Mouse (Mus musculus): ENCODE measurements around the gene Plagl2. TPM values are rescaled to one million over a fixed set of nuclear protein-coding genes. Genes with fewer than 3 reads are reported as not detected.

Plagl2 gene
- polyA plus RNA-seq, 1 experiment from 2014 or later = 10.8 TPM

DNA sequence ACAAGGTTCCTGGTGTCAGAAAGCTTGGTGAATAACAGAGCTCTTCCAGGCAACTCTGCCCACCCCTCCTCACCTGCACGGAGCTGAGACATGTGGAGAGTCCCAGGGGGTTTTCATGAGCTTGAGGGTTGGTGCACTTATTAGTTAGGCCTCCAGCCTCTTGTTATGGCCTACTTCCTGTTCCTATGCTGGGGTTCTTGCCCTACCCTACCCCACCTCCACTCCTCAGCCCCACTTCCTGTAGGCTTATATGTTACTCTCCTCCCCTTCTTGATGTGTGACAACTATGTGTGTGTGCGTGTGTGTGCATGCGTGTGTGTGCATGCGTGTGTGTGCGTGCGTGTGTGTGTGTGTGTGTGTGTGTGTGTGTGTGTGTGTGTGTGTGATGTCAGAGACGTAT is 21.8 kb upstream of the Plagl2 start:
- no peak overlapping the region for H3K9ac ChIP-seq (replicated peaks)
- no peak overlapping the region for H3K4me3 ChIP-seq (replicated peaks)
- no peak overlapping the region for H3K27ac ChIP-seq
- WGBS = 95% methylated on average over 7 of the region's 7 CpGs
- no peaks in the 10 kb centered on the region for H3K9me3 ChIP-seq
- H3K4me1 ChIP-seq (replicated peaks) = no peaks in the 10 kb centered on the region
- no peaks in the 10 kb centered on the region for H3K27me3 ChIP-seq
- H3K4me2 ChIP-seq (replicated peaks) = no peak overlapping the region
- H3K36me3 ChIP-seq = peaks cover 75% of the 10 kb centered on the region
- no peak for ATAC-seq

DNA sequence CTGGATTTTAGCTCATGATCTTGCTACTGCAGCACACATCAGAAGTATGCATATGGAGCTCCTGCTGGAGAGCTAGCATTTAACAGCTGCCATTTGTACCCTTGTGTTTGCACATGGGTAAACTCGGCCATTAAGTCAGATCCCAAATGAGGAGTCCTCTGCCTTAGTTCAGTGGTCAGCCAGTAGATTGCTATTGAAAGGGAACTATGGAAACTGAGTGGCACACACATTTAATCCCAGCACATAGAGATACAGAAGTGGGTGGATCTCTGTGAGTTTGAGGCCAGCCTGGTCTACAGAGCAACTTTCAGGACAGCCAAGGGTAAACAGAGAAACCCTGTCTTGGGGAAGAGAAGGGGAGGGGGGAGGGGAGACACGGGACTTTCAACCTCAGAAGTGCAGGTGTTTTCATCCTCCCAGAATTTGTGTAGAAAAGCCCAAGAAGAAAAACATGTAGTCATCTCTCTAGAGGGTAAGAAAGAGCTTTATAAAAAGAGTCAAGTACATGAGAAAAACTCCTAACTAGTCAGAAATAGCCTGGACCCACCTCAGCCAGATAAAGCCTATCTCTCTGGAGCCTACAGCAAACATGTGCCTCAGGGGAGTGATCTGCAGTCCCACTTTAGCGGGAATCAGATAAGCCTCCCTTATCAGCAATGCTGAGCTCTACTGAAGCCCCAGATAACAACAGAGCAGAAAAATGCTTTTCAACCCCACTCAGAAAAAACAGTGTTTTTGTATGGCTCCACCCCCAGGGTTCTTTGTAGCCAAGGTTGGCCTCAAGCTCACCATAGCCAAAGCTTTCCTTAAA is 18.8 kb upstream of the Plagl2 start:
- Histone ChIP-seq H3K9ac (replicated peaks) (no peak overlapping the region), H3K36me3 (peaks cover 52% of the 10 kb centered on the region), H3K27ac (no peak overlapping the region), H3K9me3 (no peaks in the 10 kb centered on the region), H3K4me1 (replicated peaks) (no peaks in the 10 kb centered on the region), H3K27me3 (no peaks in the 10 kb centered on the region), H3K4me2 (replicated peaks) (no peak overlapping the region), H3K4me3 (replicated peaks) (no peak overlapping the region)
- ATAC-seq = no peak
- 77% methylated on average over 3 of the region's 3 CpGs for whole genome bisulfite sequencing

DNA sequence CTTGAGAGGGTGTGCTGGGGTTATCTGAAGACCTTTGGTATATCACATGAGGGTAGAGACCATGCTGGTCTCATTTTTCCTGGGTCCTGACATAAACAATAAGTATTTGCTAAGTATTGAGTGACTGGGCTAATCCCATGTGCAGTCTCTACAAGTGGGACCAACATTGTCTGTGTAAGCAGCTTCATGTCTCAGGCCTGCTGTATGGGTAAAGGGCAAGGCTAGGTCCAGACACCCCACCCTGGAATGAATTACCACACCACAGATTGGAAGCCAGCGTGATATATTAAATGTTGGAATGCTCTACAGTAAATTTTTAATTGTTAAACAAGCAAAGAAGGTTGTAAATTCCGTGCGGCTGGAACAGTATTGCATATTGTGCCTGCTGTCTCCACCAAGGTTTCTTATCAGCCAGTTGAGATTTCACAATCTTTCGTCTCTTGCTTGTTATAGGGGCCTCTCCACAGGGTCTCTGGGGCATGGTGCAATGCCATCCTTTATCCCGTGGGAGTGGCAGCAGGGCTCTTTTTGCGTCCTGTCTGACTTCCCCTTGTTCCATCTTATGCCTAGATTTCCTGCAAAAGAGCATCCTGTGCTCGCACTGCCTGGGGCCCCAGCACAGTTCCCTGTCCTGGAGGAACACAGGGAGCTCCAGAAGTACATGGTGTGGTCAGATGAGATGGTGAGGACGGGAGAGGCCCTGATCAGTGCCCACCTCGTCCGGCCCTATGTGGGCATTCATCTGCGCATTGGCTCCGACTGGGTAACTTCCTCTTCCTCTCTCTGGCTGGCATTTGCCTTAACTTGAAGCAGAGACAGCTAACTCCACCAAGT is 18.0 kb upstream of the Plagl2 start:
- no peaks in the 10 kb centered on the region for H3K4me1 ChIP-seq (replicated peaks)
- WGBS = 90% methylated on average over 12 of the region's 12 CpGs
- no peak overlapping the region for H3K4me3 ChIP-seq (replicated peaks)
- no peaks in the 10 kb centered on the region for H3K9me3 ChIP-seq
- H3K27ac ChIP-seq = no peak overlapping the region
- no peak overlapping the region for H3K9ac ChIP-seq (replicated peaks)
- peaks cover 44% of the 10 kb centered on the region for H3K36me3 ChIP-seq
- no peak for ATAC-seq
- no peaks in the 10 kb centered on the region for H3K27me3 ChIP-seq
- no peak overlapping the region for H3K4me2 ChIP-seq (replicated peaks)

DNA sequence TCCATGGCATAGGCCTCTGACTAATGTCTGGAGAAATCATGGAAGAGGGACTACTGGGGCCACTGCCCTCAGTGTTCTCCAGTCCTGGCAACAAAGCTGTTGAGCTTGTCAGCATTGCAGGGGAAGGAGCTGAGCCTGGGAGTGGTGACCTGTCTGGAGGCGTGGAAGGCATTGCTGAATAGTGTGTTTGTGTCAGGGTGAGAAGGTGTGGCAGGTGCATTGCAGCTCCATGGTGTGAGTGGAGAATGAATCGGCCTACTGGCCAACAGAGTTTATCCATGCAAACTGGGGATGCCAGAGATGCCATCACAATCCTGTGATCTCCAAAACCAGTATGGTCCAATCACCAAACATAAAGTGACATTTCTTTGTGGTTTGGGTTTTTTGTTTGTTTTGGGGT is 15.4 kb upstream of the Plagl2 start:
- no peak for ATAC-seq
- Histone ChIP-seq H3K4me3 (replicated peaks) (no peak overlapping the region), H3K9ac (replicated peaks) (no peak overlapping the region), H3K27ac (no peak overlapping the region), H3K36me3 (peaks cover 39% of the 10 kb centered on the region), H3K4me1 (replicated peaks) (no peaks in the 10 kb centered on the region), H3K4me2 (replicated peaks) (no peak overlapping the region), H3K9me3 (no peaks in the 10 kb centered on the region), H3K27me3 (no peaks in the 10 kb centered on the region)
- WGBS = 81% methylated on average over 2 of the region's 2 CpGs

- no peak for ATAC-seq
- no peak overlapping the region for H3K27ac ChIP-seq
- H3K9me3 ChIP-seq = no peaks in the 10 kb centered on the region
- peaks cover 56% of the 10 kb centered on the region for H3K36me3 ChIP-seq
- H3K4me2 ChIP-seq (replicated peaks) = no peak overlapping the region
- H3K9ac ChIP-seq (replicated peaks) = no peak overlapping the region
- 0 out of 2 replicates have a peak, but pooled peaks cover 4% of the 10 kb centered on the region for H3K4me1 ChIP-seq (replicated peaks)
- no peak overlapping the region for H3K4me3 ChIP-seq (replicated peaks)
- no peaks in the 10 kb centered on the region for H3K27me3 ChIP-seq
- WGBS = 96% methylated on average over 5 of the region's 5 CpGs
Observed at GRCm38 (mm10) chr2:153249751-153250150, 8.5 kb upstream of the Plagl2 start.

GRCm38 (mm10) chr2:153242156-153242555 is 930 bp upstream of the Plagl2 start:
- H3K9ac ChIP-seq (replicated peaks) = peak overlapping the region; percentile 99
- 71% methylated on average over 6 of the region's 6 CpGs for WGBS
- H3K4me2 ChIP-seq (replicated peaks) = peak overlapping the region; percentile 94
- peaks cover 58% of the 10 kb centered on the region for H3K4me1 ChIP-seq (replicated peaks)
- no peaks in the 10 kb centered on the region for H3K9me3 ChIP-seq
- no peak for ATAC-seq
- H3K27me3 ChIP-seq = no peaks in the 10 kb centered on the region
- H3K27ac ChIP-seq = no peak overlapping the region
- H3K4me3 ChIP-seq (replicated peaks) = peak overlapping the region; percentile 97
- peaks cover 18% of the 10 kb centered on the region; the same call in 1 of the 2 replicates for H3K36me3 ChIP-seq

- Histone ChIP-seq H3K4me3 (replicated peaks) (peak overlapping the region; percentile 97), H3K9ac (replicated peaks) (peak overlapping the region; percentile 99), H3K9me3 (no peaks in the 10 kb centered on the region), H3K4me1 (replicated peaks) (peaks cover 60% of the 10 kb centered on the region), H3K27me3 (no peaks in the 10 kb centered on the region), H3K27ac (peak overlapping the region; percentile 89), H3K36me3 (peaks cover 17% of the 10 kb centered on the region), H3K4me2 (replicated peaks) (peak overlapping the region; percentile 94)
- under 1% methylated on average over 33 of the region's 33 CpGs for WGBS
- peak; percentile 53 for ATAC-seq
Observed at GRCm38 (mm10) chr2:153240701-153241235, 458 bp downstream of the Plagl2 start.

- peaks cover 55% of the 10 kb centered on the region for H3K4me1 ChIP-seq (replicated peaks)
- H3K4me3 ChIP-seq (replicated peaks) = peak overlapping the region; percentile 97
- no peaks in the 10 kb centered on the region for H3K9me3 ChIP-seq
- WGBS = 1% methylated on average over 21 of the region's 22 CpGs
- peak overlapping the region; percentile 99 for H3K9ac ChIP-seq (replicated peaks)
- H3K27ac ChIP-seq = peak overlapping the region; percentile 89
- peaks cover 25% of the 10 kb centered on the region for H3K36me3 ChIP-seq
- no peaks in the 10 kb centered on the region for H3K27me3 ChIP-seq
- peak overlapping the region; percentile 94 for H3K4me2 ChIP-seq (replicated peaks)
- no peak for ATAC-seq
Observed at GRCm38 (mm10) chr2:153239860-153240480, 1.3 kb downstream of the Plagl2 start.

DNA sequence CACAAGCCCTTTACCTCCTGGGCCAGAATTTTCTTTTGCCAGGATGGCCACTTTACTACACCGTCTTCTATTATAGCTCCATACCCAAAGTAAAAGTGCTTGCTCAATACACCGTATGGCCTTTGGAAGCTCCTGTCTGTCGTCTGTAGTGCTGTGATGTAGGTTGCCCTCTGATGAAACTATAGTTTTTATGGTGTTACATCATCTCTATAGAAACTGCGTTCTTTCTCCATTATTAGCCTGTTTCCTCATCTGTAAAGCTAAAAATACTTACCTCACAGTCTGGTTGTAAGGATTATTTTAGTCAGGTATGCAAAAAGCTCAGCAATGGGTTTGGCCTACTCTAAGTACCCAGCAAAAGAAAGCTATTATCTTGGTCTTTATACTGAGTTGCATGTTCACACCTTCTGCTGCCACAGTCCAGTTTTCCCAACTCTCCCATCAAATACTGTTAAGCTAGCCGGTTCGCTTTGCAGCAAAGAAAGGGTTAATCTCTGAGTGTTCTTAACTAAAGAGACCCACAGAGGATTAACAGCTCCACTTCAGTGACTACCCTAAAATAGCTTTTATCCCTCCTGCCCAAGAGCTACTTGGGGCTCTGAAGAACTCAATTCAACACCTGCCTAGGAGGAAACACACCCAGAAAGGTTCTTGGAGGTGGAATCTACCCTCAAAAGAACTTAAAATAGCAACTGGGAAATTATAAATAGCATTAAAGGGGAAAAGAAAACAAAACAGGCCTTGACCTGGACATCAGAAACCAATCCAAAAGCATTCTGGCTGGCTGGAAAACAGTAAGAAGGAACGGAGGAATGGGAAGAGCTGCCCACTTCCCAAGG is 2.0 kb downstream of the Plagl2 start:
- no peak for ATAC-seq
- H3K9me3 ChIP-seq = no peaks in the 10 kb centered on the region
- H3K36me3 ChIP-seq = peaks cover 32% of the 10 kb centered on the region
- H3K4me1 ChIP-seq (replicated peaks) = peaks cover 53% of the 10 kb centered on the region
- H3K4me2 ChIP-seq (replicated peaks) = peak overlapping the region; percentile 94
- H3K4me3 ChIP-seq (replicated peaks) = peak overlapping the region; percentile 97
- peak overlapping the region; percentile 99 for H3K9ac ChIP-seq (replicated peaks)
- 32% methylated on average over 7 of the region's 7 CpGs for WGBS
- no peaks in the 10 kb centered on the region for H3K27me3 ChIP-seq
- H3K27ac ChIP-seq = peak overlapping the region; percentile 89

DNA sequence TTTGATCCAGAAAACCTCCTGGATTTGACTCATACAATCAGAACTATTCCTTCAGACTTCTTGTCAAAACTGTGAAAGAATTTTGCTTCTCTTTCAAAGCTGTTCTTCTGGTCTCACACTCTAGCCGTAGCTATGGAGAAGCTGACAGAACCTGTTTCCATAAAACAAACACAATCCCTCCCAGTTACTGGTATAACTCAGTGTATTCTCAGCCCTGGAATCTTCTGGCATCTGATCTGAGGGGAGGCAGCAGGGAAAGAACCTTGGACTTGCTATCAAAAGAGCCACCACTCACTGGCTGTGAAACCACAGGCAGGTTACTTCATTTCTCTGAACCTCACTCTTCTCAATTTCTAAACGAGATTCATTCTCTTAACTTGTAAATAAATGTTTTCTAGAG is 2.8 kb downstream of the Plagl2 start:
- WGBS = 61% methylated on average over 2 of the region's 2 CpGs
- H3K4me1 ChIP-seq (replicated peaks) = peaks cover 52% of the 10 kb centered on the region
- ATAC-seq = no peak

DNA sequence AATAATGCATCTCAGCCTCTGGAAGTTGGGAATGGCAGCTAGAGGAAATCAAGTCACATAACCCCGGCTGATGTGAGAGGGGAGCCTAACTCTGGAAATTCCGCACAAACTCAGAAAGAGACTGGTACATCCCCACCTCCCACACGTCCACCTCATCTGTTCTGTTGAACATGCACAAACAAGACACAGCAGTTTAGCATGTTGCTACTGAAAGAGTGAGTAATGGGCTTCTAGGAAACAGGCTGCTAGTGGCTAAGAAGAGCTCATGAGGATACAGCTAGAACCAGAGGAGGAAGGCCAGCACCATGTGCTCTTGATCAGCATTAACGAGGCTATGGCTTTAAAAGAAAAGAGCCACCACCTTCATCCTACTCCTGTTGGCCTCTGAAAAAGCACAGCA is 3.3 kb downstream of the Plagl2 start:
- Histone ChIP-seq H3K9ac (replicated peaks) (no peak overlapping the region), H3K9me3 (no peaks in the 10 kb centered on the region), H3K4me2 (replicated peaks) (no peak overlapping the region), H3K27ac (no peak overlapping the region), H3K36me3 (peaks cover 44% of the 10 kb centered on the region), H3K4me1 (replicated peaks) (peaks cover 47% of the 10 kb centered on the region), H3K4me3 (replicated peaks) (no peak overlapping the region), H3K27me3 (no peaks in the 10 kb centered on the region)
- WGBS = 72% methylated on average over 4 of the region's 4 CpGs
- ATAC-seq = no peak

More for the DNA sequence above, 2.8 kb downstream of the Plagl2 start:
- Histone ChIP-seq H3K9ac (replicated peaks) (no peak overlapping the region), H3K9me3 (no peaks in the 10 kb centered on the region), H3K27me3 (no peaks in the 10 kb centered on the region), H3K4me3 (replicated peaks) (no peak overlapping the region), H3K36me3 (peaks cover 41% of the 10 kb centered on the region), H3K27ac (no peak overlapping the region), H3K4me2 (replicated peaks) (no peak overlapping the region; the same call in 1 of the 2 replicates)
